Mouse (Mus musculus): Measurements from ENCODE around the gene Dusp18. TPM values are rescaled to one million over a fixed set of nuclear protein-coding genes. Genes with fewer than 3 reads are reported as not detected.

The Dusp18 gene
- polyA plus RNA-seq, 1 experiment from 2014 or later: 0.95 TPM

GRCm38 (mm10) chr11:3933756-3934285 is 38.8 kb downstream of the Dusp18 start:
- Histone ChIP-seq H3K4me3 (no peak overlapping the region), H3K4me2 (no peak overlapping the region), H3K4me1 (peaks cover 28% of the 10 kb centered on the region), H3K9me3 (replicated peaks) (no peaks in the 10 kb centered on the region), H3K27me3 (replicated peaks) (peaks cover 6% of the 10 kb centered on the region), H3K36me3 (no peaks in the 10 kb centered on the region), H3K9ac (no peak overlapping the region), H3K27ac (no peak overlapping the region)
- no peak for ATAC-seq
- WGBS (ENCODE audit: insufficient replicate concordance): 80% methylated on average over 9 of the region's 9 CpGs

- H3K4me2 ChIP-seq: no peak overlapping the region
- WGBS (ENCODE audit: insufficient replicate concordance): 57% methylated on average over 4 of the region's 4 CpGs
- no peak overlapping the region for H3K27ac ChIP-seq
- peaks cover 25% of the 10 kb centered on the region for H3K4me1 ChIP-seq
- ATAC-seq: no peak
- no peak overlapping the region for H3K9ac ChIP-seq
- H3K36me3 ChIP-seq: no peaks in the 10 kb centered on the region
- H3K4me3 ChIP-seq: no peak overlapping the region
- peaks cover 6% of the 10 kb centered on the region; the same call in 1 of the 2 replicates for H3K27me3 ChIP-seq (replicated peaks)
- H3K9me3 ChIP-seq (replicated peaks): no peaks in the 10 kb centered on the region
Measured at GRCm38 (mm10) chr11:3935135-3935534, 40.1 kb downstream of the Dusp18 start.

DNA sequence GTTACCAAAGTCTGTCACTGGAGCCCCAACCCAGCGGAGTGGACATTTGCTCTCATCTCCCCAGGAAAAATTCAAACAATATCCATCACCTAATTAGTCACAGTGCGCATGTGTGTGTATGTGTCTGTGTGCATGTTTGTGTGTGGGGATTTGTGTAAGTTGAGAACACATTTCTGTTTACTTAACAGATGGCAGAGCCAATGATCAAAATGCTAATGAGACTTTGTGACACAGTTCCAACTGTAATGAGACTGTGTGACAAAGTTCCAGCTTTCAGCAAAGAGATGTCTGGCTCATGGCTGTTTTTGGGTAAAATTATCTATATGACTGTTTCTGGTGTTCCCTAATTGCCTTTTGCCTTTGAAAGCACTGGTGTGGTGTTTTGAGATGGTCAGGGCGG is 41.3 kb downstream of the Dusp18 start:
- no peak for ATAC-seq
- Histone ChIP-seq H3K27me3 (replicated peaks) (peaks cover 6% of the 10 kb centered on the region; the same call in 1 of the 2 replicates), H3K4me1 (peaks cover 15% of the 10 kb centered on the region), H3K27ac (no peak overlapping the region), H3K36me3 (no peaks in the 10 kb centered on the region), H3K9me3 (replicated peaks) (no peaks in the 10 kb centered on the region), H3K9ac (no peak overlapping the region), H3K4me2 (no peak overlapping the region), H3K4me3 (no peak overlapping the region)
- 80% methylated on average over 3 of the region's 3 CpGs for WGBS (ENCODE audit: insufficient replicate concordance)

GRCm38 (mm10) chr11:3937321-3937874 is 42.4 kb downstream of the Dusp18 start:
- Histone ChIP-seq H3K27me3 (replicated peaks) (peaks cover 6% of the 10 kb centered on the region; the same call in 1 of the 2 replicates), H3K4me3 (no peak overlapping the region), H3K9me3 (replicated peaks) (no peaks in the 10 kb centered on the region), H3K27ac (no peak overlapping the region), H3K9ac (no peak overlapping the region), H3K4me1 (peaks cover 5% of the 10 kb centered on the region; the same call in 1 of the 2 replicates), H3K36me3 (no peaks in the 10 kb centered on the region), H3K4me2 (no peak overlapping the region)
- 69% methylated on average over 13 of the region's 13 CpGs for WGBS (ENCODE audit: insufficient replicate concordance)
- no peak for ATAC-seq

GRCm38 (mm10) chr11:3941371-3941770 is 46.3 kb downstream of the Dusp18 start:
- Histone ChIP-seq H3K4me1 (no peaks in the 10 kb centered on the region), H3K27me3 (replicated peaks) (peaks cover 26% of the 10 kb centered on the region), H3K9ac (no peak overlapping the region), H3K36me3 (no peaks in the 10 kb centered on the region), H3K4me3 (no peak overlapping the region), H3K27ac (no peak overlapping the region), H3K4me2 (no peak overlapping the region), H3K9me3 (replicated peaks) (no peaks in the 10 kb centered on the region)
- ATAC-seq: no peak
- WGBS (ENCODE audit: insufficient replicate concordance): 72% methylated on average over 7 of the region's 7 CpGs

DNA sequence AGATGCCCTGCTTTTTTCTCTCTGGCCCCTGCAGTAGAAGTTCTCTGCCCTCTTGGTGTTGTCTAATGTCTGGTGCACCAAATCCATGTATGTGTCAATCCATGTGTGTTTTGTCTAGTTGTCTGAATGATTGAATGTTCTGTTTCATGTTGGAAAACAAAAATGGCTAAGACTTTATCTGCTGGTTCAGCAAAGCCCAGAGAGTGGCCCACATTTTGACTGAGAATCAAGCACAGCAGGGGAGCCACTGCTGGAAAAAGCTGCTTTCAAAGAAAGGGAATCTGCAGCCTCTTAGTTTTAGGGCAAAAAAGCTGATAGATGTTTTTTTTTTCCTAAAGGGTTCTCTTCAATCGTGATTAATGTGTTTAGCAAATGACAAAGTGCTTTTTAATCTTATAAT is 51.3 kb downstream of the Dusp18 start:
- no peak overlapping the region for H3K4me2 ChIP-seq
- H3K27ac ChIP-seq: no peak overlapping the region
- ATAC-seq: no peak
- no peaks in the 10 kb centered on the region for H3K4me1 ChIP-seq
- WGBS (ENCODE audit: insufficient replicate concordance): 16% methylated on average over 1 of the region's 1 CpGs
- H3K9me3 ChIP-seq (replicated peaks): no peaks in the 10 kb centered on the region
- no peaks in the 10 kb centered on the region for H3K36me3 ChIP-seq
- peaks cover 21% of the 10 kb centered on the region for H3K27me3 ChIP-seq (replicated peaks)
- H3K9ac ChIP-seq: no peak overlapping the region
- no peak overlapping the region for H3K4me3 ChIP-seq

Other genes with a start within 250 kb of the Dusp18 start
- gene Morc2a, start 246.0 kb upstream of the Dusp18 start, polyA plus RNA-seq (2016; fragmentation: Nextera tagmentation; extraction: Ambion mirVana): 15.2 TPM in 2 replicates
- 0.15 and 0.20 TPM in 2 replicates for gene Osbp2, start 31.3 kb upstream of the Dusp18 start, polyA plus RNA-seq (2016; fragmentation: Nextera tagmentation; extraction: Ambion mirVana)
- gene 4921536K21Rik, start 142 bp upstream of the Dusp18 start, polyA plus RNA-seq (2016; fragmentation: Nextera tagmentation; extraction: Ambion mirVana): 0.05 TPM in 1 of 2 replicates, not detected in the other
- 0.86 and 1.2 TPM in 2 replicates for gene Slc35e4, start 19.4 kb downstream of the Dusp18 start, polyA plus RNA-seq (2016; fragmentation: Nextera tagmentation; extraction: Ambion mirVana)
- 14.0 and 14.5 TPM in 2 replicates for gene Tcn2, start 36.9 kb downstream of the Dusp18 start, polyA plus RNA-seq (2016; fragmentation: Nextera tagmentation; extraction: Ambion mirVana)
- 72.0 and 74.0 TPM in 2 replicates for gene Pes1, start 68.7 kb downstream of the Dusp18 start, polyA plus RNA-seq (2016; fragmentation: Nextera tagmentation; extraction: Ambion mirVana)
- 0.11 and 0.13 TPM in 2 replicates for gene 4930556J24Rik, start 81.5 kb downstream of the Dusp18 start, polyA plus RNA-seq (2016; fragmentation: Nextera tagmentation; extraction: Ambion mirVana)
- gene Gal3st1, start 88.4 kb downstream of the Dusp18 start, polyA plus RNA-seq (2016; fragmentation: Nextera tagmentation; extraction: Ambion mirVana): 0.72 and 0.85 TPM in 2 replicates
- gene Sec14l4, start 136.2 kb downstream of the Dusp18 start, polyA plus RNA-seq (2016; fragmentation: Nextera tagmentation; extraction: Ambion mirVana): 0.62 and 0.71 TPM in 2 replicates
- gene Sec14l3, start 169.6 kb downstream of the Dusp18 start, polyA plus RNA-seq (2016; fragmentation: Nextera tagmentation; extraction: Ambion mirVana): not detected in 2 replicates
- 32.2 and 35.9 TPM in 2 replicates for gene Mtfp1, start 200.2 kb downstream of the Dusp18 start, polyA plus RNA-seq (2016; fragmentation: Nextera tagmentation; extraction: Ambion mirVana)
- 5.4 and 5.9 TPM in 2 replicates for gene Sec14l2, start 228.2 kb downstream of the Dusp18 start, polyA plus RNA-seq (2016; fragmentation: Nextera tagmentation; extraction: Ambion mirVana)
- gene Rnf215, start 240.0 kb downstream of the Dusp18 start, polyA plus RNA-seq (2016; fragmentation: Nextera tagmentation; extraction: Ambion mirVana): 9.7 and 10.6 TPM in 2 replicates

Measured in liver, embryonic 12.5 days (tissue).